Mouse (Mus musculus) urinary bladder, postnatal 25 days (tissue): ENCODE measurements at regions not wholly inside any gene's neighbourhood (a gene's known extent, or its start where the extent isn't known, plus 50 kb on each side); places are given as distances from the start of the nearest gene placed in this dataset.
A peak's percentile ranks its signal among the peaks of the same experiment; 100 is the strongest.

Experiments used
- DNase-seq: peaks from one replicate; pipeline ENCODE4 v3.0.0; 2022; ENCODE audit warnings: low spot score

DNA sequence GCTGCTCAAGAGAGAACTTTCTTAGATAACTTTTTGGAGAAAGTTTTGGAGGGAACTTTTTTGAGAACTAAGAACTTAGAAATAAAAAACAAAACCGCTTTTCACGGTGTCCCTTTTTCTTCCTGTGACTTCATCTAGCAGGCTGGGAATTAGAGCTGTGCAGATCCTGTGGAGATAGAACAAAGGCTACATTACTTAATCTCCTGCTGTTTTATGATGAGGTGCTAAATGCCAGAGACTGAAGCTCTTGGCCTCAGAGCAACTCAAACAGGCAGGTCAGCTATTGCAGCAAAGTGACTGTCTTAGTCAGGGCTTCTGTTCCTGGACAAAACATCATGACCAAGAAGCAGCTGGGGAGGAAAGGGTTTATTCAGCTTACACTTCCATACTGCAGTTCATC, 157.3 kb downstream of the Pth2r start:
- no peak for DNase-seq

- DNase-seq = peak; percentile 9
Observed at GRCm38 (mm10) chr1:65440156-65440555, 158.3 kb downstream of the Pth2r start.
